Mouse (Mus musculus): ENCODE measurements around the gene Vezt. TPM values are rescaled to one million over a fixed set of nuclear protein-coding genes. Genes with fewer than 3 reads are reported as not detected.

Gene Vezt
- polyA plus RNA-seq, 2 experiments from 2014 or later, result 10.5 to 19.7 TPM

DNA sequence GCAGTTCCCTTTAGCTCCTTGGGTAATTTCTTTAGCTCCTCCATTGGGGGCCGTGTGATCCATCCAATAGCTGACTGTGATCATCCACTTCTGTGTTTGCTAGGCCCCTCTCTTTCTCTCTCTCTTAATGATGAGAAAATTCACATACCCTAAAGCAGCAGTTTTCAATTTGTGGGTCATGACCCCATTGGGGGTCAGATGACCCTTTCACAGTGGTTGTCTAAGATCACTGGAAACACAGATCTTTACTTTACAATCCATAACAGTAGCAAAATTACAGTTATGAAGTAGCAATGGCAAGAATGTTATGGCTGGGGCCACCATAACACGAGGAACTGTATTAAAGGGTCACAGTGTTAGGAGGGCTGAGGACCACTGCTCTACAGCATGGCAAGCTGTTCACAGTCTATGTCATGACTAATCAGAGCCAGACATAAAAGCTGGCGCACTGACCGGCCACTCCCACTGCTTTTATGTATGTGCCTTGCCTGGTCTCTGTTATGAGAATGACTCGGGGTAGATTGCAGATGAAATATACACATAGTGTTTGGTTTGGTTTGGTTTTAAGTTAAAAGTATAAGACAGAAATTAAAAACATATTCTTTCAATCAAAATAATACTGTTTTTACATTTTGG is 125.7 kb downstream of the Vezt start:
- no peak for ATAC-seq

GRCm38 (mm10) chr10:93909015-93909414 is 126.6 kb downstream of the Vezt start:
- no peak for ATAC-seq

- no peak for ATAC-seq
These were observed 127.1 kb downstream of the Vezt start for GRCm38 (mm10) chr10:93908540-93908939.

GRCm38 (mm10) chr10:93907376-93907775 is 128.2 kb downstream of the Vezt start:
- ATAC-seq, result no peak

DNA sequence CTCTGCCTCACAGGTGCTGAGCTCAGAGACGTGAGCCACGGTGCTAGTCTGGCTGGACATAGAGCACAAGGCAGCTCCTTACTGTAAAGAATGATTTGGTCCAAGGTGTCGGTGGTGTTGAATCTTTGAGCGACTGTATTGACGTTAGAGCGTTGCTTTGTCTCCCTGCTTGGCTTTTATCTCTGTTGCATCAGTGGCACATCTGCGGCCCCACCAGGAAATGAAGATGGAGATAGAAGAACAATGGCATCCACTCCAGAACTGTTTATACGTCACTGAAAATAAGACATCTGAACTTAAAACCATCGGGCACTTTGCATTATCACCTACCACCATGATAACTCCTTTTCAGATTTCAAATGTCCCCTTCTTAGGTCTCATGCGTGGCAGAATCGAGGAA is 135.7 kb downstream of the Vezt start:
- ATAC-seq, result no peak

DNA sequence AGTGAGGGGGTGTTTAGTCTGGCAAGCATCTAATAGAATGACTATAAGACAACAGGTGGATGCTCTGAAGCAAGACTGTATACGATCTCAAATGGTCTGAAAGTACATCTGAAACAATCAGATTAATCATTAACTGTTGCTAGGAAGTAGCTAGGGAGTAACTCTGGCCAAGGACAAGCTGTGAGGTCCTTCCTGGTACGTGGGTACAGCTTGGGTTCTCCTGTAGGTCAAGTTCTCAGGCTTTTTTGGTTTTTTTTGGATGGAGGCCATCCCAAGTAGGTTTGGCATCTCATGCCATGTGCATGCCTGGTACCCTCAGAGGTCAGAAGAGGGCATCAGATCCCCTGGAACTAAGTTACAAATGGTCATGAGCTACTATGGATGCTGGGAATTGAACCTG is 136.3 kb downstream of the Vezt start:
- ATAC-seq, result no peak

- no peak for ATAC-seq
These were observed 138.5 kb downstream of the Vezt start, which contains the start of gene Metap2 for GRCm38 (mm10) chr10:93897043-93897646. TSS of gene Metap2 (minus strand) at chr10:93897093.

DNA sequence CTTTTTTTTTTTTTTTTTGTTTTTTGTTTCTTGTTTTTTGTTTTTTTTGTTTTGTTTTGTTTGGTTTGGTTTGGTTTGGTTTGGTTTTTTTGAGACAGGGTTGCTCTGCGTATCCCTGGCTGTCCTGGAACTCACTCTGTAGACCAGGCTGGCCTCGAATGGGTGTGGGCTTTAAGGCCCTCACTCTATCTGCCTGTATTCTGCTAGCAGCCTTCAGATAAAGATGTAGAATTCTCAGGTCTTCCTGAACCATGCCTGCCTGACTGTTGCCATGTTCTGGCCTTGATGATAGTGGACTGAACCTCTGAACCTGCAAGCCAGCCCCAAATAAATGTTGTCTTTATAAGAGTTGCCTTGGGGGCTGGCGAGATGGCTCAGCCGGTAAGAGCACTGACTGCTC is 143.1 kb downstream of the Vezt start:
- no peak for ATAC-seq

DNA sequence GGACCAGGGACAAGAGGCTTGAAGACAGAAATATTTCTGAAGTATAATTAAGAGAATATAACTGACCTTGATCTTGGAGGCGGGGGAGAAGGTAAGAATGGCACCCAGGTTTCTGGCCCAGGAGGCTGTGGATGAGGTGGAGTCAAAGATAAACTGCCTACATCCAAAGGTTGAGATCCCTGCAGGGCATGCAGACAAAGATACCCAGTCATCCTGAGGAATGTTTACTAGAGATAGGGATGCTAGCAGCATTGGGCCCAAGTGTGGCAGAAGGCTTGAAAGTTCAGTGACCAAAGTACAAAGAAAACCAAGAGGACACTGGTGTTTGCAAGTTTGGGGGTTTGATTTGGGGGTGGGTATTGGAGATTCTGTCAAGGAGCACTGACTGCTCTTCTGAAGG is 144.6 kb downstream of the Vezt start:
- no peak for ATAC-seq

- no peak for ATAC-seq
These were observed 145.1 kb downstream of the Vezt start for GRCm38 (mm10) chr10:93890565-93890964.

DNA sequence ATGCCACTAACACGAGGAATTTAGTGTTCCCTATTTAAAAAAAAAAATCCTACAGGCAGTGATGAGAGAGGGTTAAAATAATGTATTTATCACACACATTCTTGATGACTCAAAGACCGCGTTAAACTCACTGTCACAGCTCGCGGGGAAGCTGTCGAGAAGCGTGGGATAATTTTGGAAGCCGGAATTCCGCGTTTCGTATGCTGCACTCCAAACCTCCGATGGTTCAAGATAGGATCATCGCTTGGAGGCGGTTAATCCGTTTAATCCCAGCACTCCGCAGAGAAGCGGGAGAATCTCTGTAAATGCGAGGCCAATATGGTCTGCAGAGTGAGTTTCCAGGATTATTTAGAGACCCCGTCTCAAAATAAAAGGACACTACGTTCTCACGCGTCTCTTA is 145.6 kb downstream of the Vezt start:
- ATAC-seq, result peak; percentile 47

- peak; percentile 91 for ATAC-seq
These were observed 146.1 kb downstream of the Vezt start for GRCm38 (mm10) chr10:93889579-93889950.

Other genes with a start within 250 kb of the Vezt start
- gene Usp44, start 204.3 kb downstream of the Vezt start, polyA plus RNA-seq (2017; shearing (Covaris generic)), result not detected
- gene Metap2, start 138.7 kb downstream of the Vezt start, polyA plus RNA-seq (2017; shearing (Covaris generic)), result 100 to 1,000 TPM; 169 to 171 TPM
- 1 to 10 TPM; 1.7 TPM for gene Fgd6, start 184 bp upstream of the Vezt start, polyA plus RNA-seq (2017; shearing (Covaris generic))
- gene Nr2c1, start 112.2 kb upstream of the Vezt start, polyA plus RNA-seq (2017; shearing (Covaris generic)), result 1 to 10 TPM; 4.6 to 6.4 TPM
- gene Ndufa12, start 162.9 kb upstream of the Vezt start, polyA plus RNA-seq (2017; shearing (Covaris generic)), result 100 to 1,000 TPM; 157 to 163 TPM